Mouse (Mus musculus) left cerebral cortex, adult 2 months (tissue): ENCODE measurements around the gene Fastkd5. TPM values are rescaled to one million over a fixed set of nuclear protein-coding genes. Genes with fewer than 3 reads are reported as not detected.
A peak's percentile ranks its signal among the peaks of the same experiment; 100 is the strongest.
"Not testable (repeated sequence)": the region's sequence is repeated elsewhere in the genome, so short reads cannot be mapped to it uniquely, and the experiment has no call there.

Experiments used
- DNase-seq, 2 experiments: peaks; one replicate each; pipeline ENCODE4 v3.0.0; 2021 to 2022; ENCODE audit warnings: low spot score in 2 of 2, mixed read lengths in 1 of 2; ENCODE audit errors: extremely low spot score in 1 of 2
- H3K27ac ChIP-seq: fragments of 200-600 bp; 2 replicates; pipeline ENCODE4 v1.8.1; 2022
- H3K4me3 ChIP-seq: fragments of 200-600 bp; 2 replicates; pipeline ENCODE4 v1.8.1; 2022
- CTCF ChIP-seq: fragments of 200-600 bp; IDR thresholded peaks from 2 replicates; pipeline ENCODE4 v1.8.1; 2022; ENCODE audit warnings: antibody characterized with exemption, mild to moderate bottlenecking, moderate library complexity
- intact Hi-C: fragments of 180-260 bp; cut with DNase I; formaldehyde crosslinking; loops from one replicate; pipeline ENCODE4 v1.15.1; 2025
- total RNA-seq, 2 experiments: library from RNA; stranded (reverse); gene quantifications; 2 replicates each; pipeline ENCODE4 v1.2.3; 2021

Fastkd5 gene
- total RNA-seq, 2 experiments from 2014 or later = 7.9 to 8.7 TPM

- DNase-seq = no peak
- intact Hi-C loops = no loop called here
- no peak overlapping the region for H3K4me3 ChIP-seq
- no peak overlapping the region for H3K27ac ChIP-seq
- no peak for TF ChIP-seq CTCF
Measured at GRCm38 (mm10) chr2:130586016-130586415, 43.8 kb downstream of the Fastkd5 start.

- no peak for DNase-seq
- Histone ChIP-seq H3K4me3 (no peak overlapping the region), H3K27ac (no peak overlapping the region)
- TF ChIP-seq CTCF = no peak
- intact Hi-C loops = no loop called here
Measured at GRCm38 (mm10) chr2:130583902-130584560, 45.8 kb downstream of the Fastkd5 start.

- no peak for DNase-seq
- H3K27ac ChIP-seq = no peak within 1 kb of the TSS
- no peak within 1 kb of the TSS for H3K4me3 ChIP-seq
- intact Hi-C loops = no loop called here
- no peak for TF ChIP-seq CTCF
Measured at GRCm38 (mm10) chr2:130582552-130582951, 47.3 kb downstream of the Fastkd5 start, which contains the start of gene Avp. Gene Avp, minus strand, starts transcription at chr2:130582554.

GRCm38 (mm10) chr2:130581201-130581600 is 48.6 kb downstream of the Fastkd5 start:
- Histone ChIP-seq H3K4me3 (peak overlapping the region; percentile 21; the same call in 1 of the 2 replicates), H3K27ac (no peak overlapping the region)
- intact Hi-C loops = no loop called here
- no peak for TF ChIP-seq CTCF
- no peak for DNase-seq

GRCm38 (mm10) chr2:130579791-130580190 is 50.0 kb downstream of the Fastkd5 start:
- intact Hi-C loops = no loop called here
- TF ChIP-seq CTCF = no peak
- H3K4me3 ChIP-seq = no peak overlapping the region
- H3K27ac ChIP-seq = no peak overlapping the region
- no peak for DNase-seq

GRCm38 (mm10) chr2:130578148-130578547 is 51.7 kb downstream of the Fastkd5 start:
- intact Hi-C loops = no loop called here
- peak; percentile 70 to 83 for DNase-seq
- Histone ChIP-seq H3K4me3 (no peak overlapping the region), H3K27ac (no peak overlapping the region)
- TF ChIP-seq CTCF = peak; percentile 66

- Histone ChIP-seq H3K4me3 (no peak overlapping the region), H3K27ac (no peak overlapping the region)
- intact Hi-C loops = no loop called here
- DNase-seq = no peak
- TF ChIP-seq CTCF = no peak
Measured at GRCm38 (mm10) chr2:130577632-130578031, 52.2 kb downstream of the Fastkd5 start.

GRCm38 (mm10) chr2:130577021-130577420 is 52.8 kb downstream of the Fastkd5 start:
- TF ChIP-seq CTCF = no peak
- DNase-seq = no peak
- intact Hi-C loops = no loop called here
- no peak overlapping the region for H3K4me3 ChIP-seq
- no peak overlapping the region for H3K27ac ChIP-seq

GRCm38 (mm10) chr2:130576564-130576963 is 53.3 kb downstream of the Fastkd5 start:
- H3K4me3 ChIP-seq, intact Hi-C loops, DNase-seq, H3K27ac ChIP-seq: not testable (repeated sequence)

- intact Hi-C loops = no loop called here
- no peak for TF ChIP-seq CTCF
- no peak within 1 kb of the TSS for H3K27ac ChIP-seq
- DNase-seq = no peak
- H3K4me3 ChIP-seq = no peak within 1 kb of the TSS
Measured at GRCm38 (mm10) chr2:130575873-130576272, 54.0 kb downstream of the Fastkd5 start, which contains the start of gene Oxt. Gene Oxt, plus strand, starts transcription at chr2:130576173.

- no peak for DNase-seq
- Histone ChIP-seq H3K4me3 (no peak overlapping the region), H3K27ac (no peak overlapping the region)
- no peak; the same call in 1 of the 2 replicates for TF ChIP-seq CTCF
- intact Hi-C loops = no loop called here
Measured at GRCm38 (mm10) chr2:130574960-130575359, 54.9 kb downstream of the Fastkd5 start.

- no peak overlapping the region for H3K27ac ChIP-seq
- no peak overlapping the region for H3K4me3 ChIP-seq
- no peak for DNase-seq
- no peak for TF ChIP-seq CTCF
- intact Hi-C loops = no loop called here
Measured at GRCm38 (mm10) chr2:130569926-130570325, 59.9 kb downstream of the Fastkd5 start.

GRCm38 (mm10) chr2:130568921-130569320 is 60.9 kb downstream of the Fastkd5 start:
- Histone ChIP-seq H3K4me3 (no peak overlapping the region), H3K27ac (no peak overlapping the region)
- no peak for TF ChIP-seq CTCF
- DNase-seq = no peak
- intact Hi-C loops = no loop called here
